25 mouse cellular contexts compared by ENCODE assay signal in the genomic region with DNA sequence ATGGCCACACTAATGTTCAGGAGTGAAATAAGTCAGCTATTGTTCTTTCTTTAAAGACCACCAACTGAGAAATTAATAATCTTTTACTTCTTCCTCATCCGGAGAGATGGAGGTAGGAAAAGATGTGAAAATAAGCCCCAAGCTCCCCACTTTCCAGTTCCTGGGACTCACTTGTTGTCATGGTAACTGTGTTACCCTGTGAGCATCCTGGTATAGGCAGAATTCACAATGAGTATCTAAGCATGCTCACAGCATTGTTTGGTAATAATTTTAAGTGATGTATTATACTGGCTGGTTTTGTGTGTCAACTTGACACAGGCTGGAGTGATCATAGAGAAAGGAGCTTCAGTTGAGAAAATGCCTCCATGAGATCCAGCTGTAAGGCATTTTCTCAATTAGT. TPM values are rescaled to one million over a fixed set of nuclear protein-coding genes. Genes with fewer than 3 reads are reported as not detected.
DNase-seq lines count a peak whose midpoint lies in the region; ATAC-seq and TF ChIP-seq lines count a peak whose summit lies in the region.
"Had no signal": no experiment of that assay in that cellular context is flagged by ENCODE, and none has a peak within 500 bp of the region (broad histone marks: within the 10 kb centered on the region; RNA-seq: fewer than 3 reads in every experiment).

No protein-coding gene starts in this region.

- 7% methylated on average over 1 of the region's 1 CpGs for WGBS in hindbrain, postnatal 0 days
- 55% methylated on average over 1 of the region's 1 CpGs for WGBS in hindbrain, embryonic 11.5 days
- 26% methylated on average over 1 of the region's 1 CpGs for WGBS in neural tube, embryonic 13.5 days
- whole genome bisulfite sequencing in neural tube, embryonic 14.5 days: 30% methylated on average over 1 of the region's 1 CpGs

- H3K27ac ChIP-seq in hindbrain, postnatal 0 days: no peak overlapping the region
- H3K27ac ChIP-seq in hindbrain, embryonic 11.5 days (ENCODE audit: low read depth, low read length): no peak overlapping the region
- no peak overlapping the region for H3K27ac ChIP-seq in neural tube, embryonic 13.5 days (replicated peaks)
- H3K27ac ChIP-seq in neural tube, embryonic 14.5 days (ENCODE audit: low read depth, low read length): no peak overlapping the region
- H3K27ac ChIP-seq: embryonic facial prominence, embryonic 15.5 days; gastrocnemius, adult 2 months; heart, embryonic 13.5 days; hindbrain, embryonic 13.5 days had no signal

- TF ChIP-seq CTCF in hindbrain, postnatal 0 days (IDR thresholded peaks at IDR 0.05; ENCODE audit: low read depth): no peak

- peak; percentile 8 for DNase-seq in hindbrain, postnatal 0 days (ENCODE audit: low spot score)
- DNase-seq in hindbrain, embryonic 11.5 days (ENCODE audit: low spot score): no peak
- no peak for DNase-seq in neural tube, embryonic 10.5 days (ENCODE audit: extremely low spot score, low spot score)
- no peak for DNase-seq in thymus, postnatal 10 days (ENCODE audit: low spot score in 2 of 2)
- DNase-seq: adrenal gland, adult 2 months; adrenal gland, postnatal 25 days; cerebellum, adult 11 months; cerebellum, adult 8-10 months; cerebellum, postnatal 14 days; embryo, embryonic 11 days; gastrocnemius, adult 2 months; gastrocnemius, postnatal 25 days; heart, adult 11 months; heart, postnatal 36 days had no signal

- no peak overlapping the region for H3K9ac ChIP-seq in hindbrain, postnatal 0 days (replicated peaks; ENCODE audit: low read length)
- H3K9ac ChIP-seq in hindbrain, embryonic 11.5 days (ENCODE audit: low read depth, low read length): no peak overlapping the region
- H3K9ac ChIP-seq in neural tube, embryonic 13.5 days: no peak overlapping the region
- H3K9ac ChIP-seq in neural tube, embryonic 14.5 days (replicated peaks; ENCODE audit: low read depth, low read length): no peak overlapping the region
- H3K9ac ChIP-seq: embryonic facial prominence, embryonic 15.5 days; heart, embryonic 13.5 days; hindbrain, embryonic 13.5 days had no signal

- H3K9me3 ChIP-seq in hindbrain, postnatal 0 days (ENCODE audit: low read length): no peaks in the 10 kb centered on the region
- H3K9me3 ChIP-seq in hindbrain, embryonic 11.5 days (ENCODE audit: control insufficient read depth, low read length): no peaks in the 10 kb centered on the region
- H3K9me3 ChIP-seq in neural tube, embryonic 13.5 days: no peaks in the 10 kb centered on the region
- no peaks in the 10 kb centered on the region for H3K9me3 ChIP-seq in neural tube, embryonic 14.5 days (ENCODE audit: control insufficient read depth, low read length)
- H3K9me3 ChIP-seq: embryonic facial prominence, embryonic 15.5 days; heart, embryonic 13.5 days; hindbrain, embryonic 13.5 days had no signal

- no peaks in the 10 kb centered on the region for H3K36me3 ChIP-seq in hindbrain, postnatal 0 days (ENCODE audit: insufficient read depth, low read length)
- no peaks in the 10 kb centered on the region for H3K36me3 ChIP-seq in hindbrain, embryonic 11.5 days (ENCODE audit: control insufficient read depth, insufficient read depth, low read length)
- no peaks in the 10 kb centered on the region for H3K36me3 ChIP-seq in neural tube, embryonic 13.5 days
- H3K36me3 ChIP-seq in neural tube, embryonic 14.5 days (ENCODE audit: control insufficient read depth, insufficient read depth, low read length): no peaks in the 10 kb centered on the region
- H3K36me3 ChIP-seq: embryonic facial prominence, embryonic 15.5 days; heart, embryonic 13.5 days; hindbrain, embryonic 13.5 days had no signal

- H3K4me2 ChIP-seq in hindbrain, postnatal 0 days (ENCODE audit: low read depth, low read length): no peak overlapping the region
- no peak overlapping the region for H3K4me2 ChIP-seq in hindbrain, embryonic 11.5 days (replicated peaks; ENCODE audit: low read depth, low read length)
- no peak overlapping the region for H3K4me2 ChIP-seq in neural tube, embryonic 13.5 days
- no peak overlapping the region for H3K4me2 ChIP-seq in neural tube, embryonic 14.5 days (ENCODE audit: low read depth, low read length)
- H3K4me2 ChIP-seq: embryonic facial prominence, embryonic 15.5 days; heart, embryonic 13.5 days; hindbrain, embryonic 13.5 days had no signal

- no peaks in the 10 kb centered on the region for H3K4me1 ChIP-seq in hindbrain, postnatal 0 days (ENCODE audit: insufficient read depth, low read length)
- H3K4me1 ChIP-seq in hindbrain, embryonic 11.5 days (replicated peaks; ENCODE audit: control insufficient read depth, insufficient read depth, low read length): no peaks in the 10 kb centered on the region
- peaks cover 5% of the 10 kb centered on the region; the same call in 1 of the 2 replicates for H3K4me1 ChIP-seq in neural tube, embryonic 13.5 days (replicated peaks)
- no peaks in the 10 kb centered on the region for H3K4me1 ChIP-seq in neural tube, embryonic 14.5 days (ENCODE audit: control insufficient read depth, insufficient read depth, low read length)
- H3K4me1 ChIP-seq: embryonic facial prominence, embryonic 15.5 days; heart, embryonic 13.5 days; hindbrain, embryonic 13.5 days had no signal

- no peak for ATAC-seq in hindbrain, postnatal 0 days
- no peak for ATAC-seq in hindbrain, embryonic 11.5 days (ENCODE audit: low FRiP score)
- peak; percentile 76; the same call in 1 of the 2 replicates for ATAC-seq in neural tube, embryonic 13.5 days (ENCODE audit: low read depth)
- 0 out of 2 replicates have a peak, but pooled peaks have one; percentile 60 for ATAC-seq in neural tube, embryonic 14.5 days (ENCODE audit: low read depth)

- H3K27me3 ChIP-seq in hindbrain, postnatal 0 days (ENCODE audit: insufficient read depth, low read length): no peaks in the 10 kb centered on the region
- H3K27me3 ChIP-seq in hindbrain, embryonic 11.5 days (ENCODE audit: control insufficient read depth, insufficient read depth, low read length): no peaks in the 10 kb centered on the region
- H3K27me3 ChIP-seq in neural tube, embryonic 13.5 days: no peaks in the 10 kb centered on the region
- no peaks in the 10 kb centered on the region for H3K27me3 ChIP-seq in neural tube, embryonic 14.5 days (ENCODE audit: control insufficient read depth, insufficient read depth, low read length)
- H3K27me3 ChIP-seq: embryonic facial prominence, embryonic 15.5 days; heart, embryonic 13.5 days; hindbrain, embryonic 13.5 days had no signal

- H3K4me3 ChIP-seq in hindbrain, postnatal 0 days (ENCODE audit: low read length): no peak overlapping the region
- no peak overlapping the region for H3K4me3 ChIP-seq in hindbrain, embryonic 11.5 days (ENCODE audit: low read depth, low read length)
- H3K4me3 ChIP-seq in neural tube, embryonic 13.5 days: no peak overlapping the region
- no peak overlapping the region for H3K4me3 ChIP-seq in neural tube, embryonic 14.5 days (ENCODE audit: low read depth, low read length)
- H3K4me3 ChIP-seq: embryonic facial prominence, embryonic 15.5 days; erythroblast, embryonic 14.5 days; gastrocnemius, adult 2 months; heart, embryonic 13.5 days; hindbrain, embryonic 13.5 days had no signal

RNA-seq across cellular contexts. Expression of a gene that starts 55.4 kb away (rescaled TPM):
- total RNA-seq in hindbrain, postnatal 0 days (2014; rRNA removed): not detected in 2 replicates
- not detected in 2 replicates for polyA plus RNA-seq in hindbrain, postnatal 0 days (2015; fragmentation: Nextera tagmentation; extraction: Ambion mirVana)
- not detected in 2 replicates for polyA plus RNA-seq in hindbrain, embryonic 11.5 days (2014; fragmentation: Nextera tagmentation; extraction: Ambion mirVana)
- polyA plus RNA-seq in neural tube, embryonic 13.5 days (2015; fragmentation: Nextera tagmentation; extraction: Ambion mirVana): not detected in 2 replicates
- not detected in 2 replicates for polyA plus RNA-seq in neural tube, embryonic 14.5 days (2014; fragmentation: Nextera tagmentation; extraction: Ambion mirVana)
- total RNA-seq: adrenal gland, adult 2 months; adrenal gland, postnatal 25 days; common myeloid progenitor, adult 5-6 weeks; ES-E14; gastrocnemius, adult 2 months; gastrocnemius, postnatal 25 days; heart, postnatal 36 days had no signal
- polyA plus RNA-seq: adrenal gland, adult 2 months; embryonic facial prominence, embryonic 11.5 days; embryonic facial prominence, embryonic 15.5 days; erythroblast, embryonic 14.5 days; forebrain, embryonic 11.5 days; heart, embryonic 13.5 days; heart, postnatal 0 days; hindbrain, embryonic 13.5 days had no signal

Comparison
In these comparisons a context has a peak if more than half of its experiments do, and no peak if none do; other contexts are left out.
1. ATAC-seq: peak in neural tube, embryonic 13.5 days (single experiment) and neural tube, embryonic 14.5 days (single experiment); none in hindbrain, postnatal 0 days (single experiment) and hindbrain, embryonic 11.5 days (single experiment).